Mouse (Mus musculus) left cerebral cortex, postnatal 25 days (tissue): Measurements from ENCODE around the gene Olfr849. TPM values are rescaled to one million over a fixed set of nuclear protein-coding genes. Genes with fewer than 3 reads are reported as not detected.

Experiments used
- DNase-seq, 2 experiments: peaks; one replicate each; pipeline ENCODE4 v3.0.0; 2022; ENCODE audit warnings: low spot score in 2 of 2, mixed read lengths in 1 of 2
- intact Hi-C: fragments of 180-260 bp; cut with DNase I; formaldehyde crosslinking; loops from one replicate; pipeline ENCODE4 v1.15.1; 2025
- total RNA-seq, 2 experiments: library from RNA; stranded (reverse); gene quantifications; 2 replicates each; pipeline ENCODE4 v1.2.3; 2021

The Olfr849 gene
- not detected for total RNA-seq

- intact Hi-C loops, result no loop called here
- no peak for DNase-seq
Observed at GRCm38 (mm10) chr9:19439966-19440365, at the start of gene Olfr849. Gene Olfr849 (plus strand): TSS chr9:19440266.

DNA sequence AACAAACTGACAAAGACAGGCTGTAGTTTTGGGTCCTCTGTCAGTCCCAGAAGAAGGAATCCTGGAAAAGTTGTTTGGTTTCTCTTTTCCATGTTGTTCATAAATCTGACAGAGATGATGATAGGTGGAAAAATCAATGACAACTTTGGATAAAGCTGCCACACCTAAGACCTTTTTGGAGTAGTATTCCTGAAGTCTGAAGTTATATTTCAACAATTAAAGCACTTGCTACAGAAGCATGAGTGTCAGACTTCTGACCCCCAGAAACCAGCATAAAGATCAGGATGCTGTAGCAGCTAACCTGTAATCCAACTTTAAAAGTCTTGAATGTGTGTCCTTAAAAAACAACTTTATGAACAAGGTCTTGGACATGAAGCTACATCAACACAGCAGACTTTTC lies 38.1 kb downstream of the Olfr849 start, which contains the start of gene Olfr850:
Gene Olfr850, minus strand, starts transcription at position 101 of the 400 bp plus-strand sequence.
- intact Hi-C loops, result no loop called here
- DNase-seq, result no peak

- intact Hi-C loops, result no loop called here
- no peak for DNase-seq
Observed at GRCm38 (mm10) chr9:19492995-19493394, 52.9 kb downstream of the Olfr849 start, which contains the start of gene Olfr851. Gene Olfr851 (plus strand): TSS chr9:19493295.

Other genes with a start within 250 kb of the Olfr849 start
- not detected for gene Olfr843, start 188.3 kb upstream of the Olfr849 start, total RNA-seq
- gene Olfr844, start 123.9 kb upstream of the Olfr849 start, total RNA-seq, result not detected
- gene Olfr845, start 103.8 kb upstream of the Olfr849 start, total RNA-seq, result not detected
- not detected for gene Olfr846, start 76.3 kb upstream of the Olfr849 start, total RNA-seq
- not detected for gene Olfr847, start 61.6 kb upstream of the Olfr849 start, total RNA-seq
- not detected for gene Olfr850, start 38.0 kb downstream of the Olfr849 start, total RNA-seq
- gene Olfr851, start 53.0 kb downstream of the Olfr849 start, total RNA-seq, result not detected
- not detected for gene Olfr853, start 100.8 kb downstream of the Olfr849 start, total RNA-seq
- gene Olfr854, start 127.1 kb downstream of the Olfr849 start, total RNA-seq, result not detected
- not detected for gene Olfr855, start 142.4 kb downstream of the Olfr849 start, total RNA-seq
- 10 to 100 TPM; 19.8 to 22.3 TPM for gene Zfp317, start 181.8 kb downstream of the Olfr849 start, total RNA-seq